Mouse (Mus musculus) lung, postnatal 0 days (tissue): Measurements from ENCODE around the gene Klhl12. TPM values are rescaled to one million over a fixed set of nuclear protein-coding genes. Genes with fewer than 3 reads are reported as not detected.
A peak's percentile ranks its signal among the peaks of the same experiment; 100 is the strongest.
"Not testable (repeated sequence)": the region's sequence is repeated elsewhere in the genome, so short reads cannot be mapped to it uniquely, and the experiment has no call there.

Experiments
- ATAC-seq: fragments of 200-750 bp; cut with Nextera tagmentation; 2 replicates; pipeline ENCODE4 v1.8.0; 2017; ENCODE audit warnings: moderate library complexity
- DNase-seq: peaks from one replicate; pipeline ENCODE4 v3.0.0-alpha.2; 2016; ENCODE audit warnings: low spot score
- H3K27ac ChIP-seq: fragments of 300-500 bp; sonication (generic); 2 replicates; pipeline ENCODE4 v1.5.1; 2014; ENCODE audit warnings: antibody characterized with exemption, mild to moderate bottlenecking, low read length, mixed read lengths
- H3K27me3 ChIP-seq: fragments of 300-500 bp; sonication (generic); replicated peaks from 2 replicates; pipeline ENCODE4 v1.6.1; 2014; ENCODE audit warnings: low read length, mixed read lengths; ENCODE audit not compliant: insufficient read depth
- H3K36me3 ChIP-seq: fragments of 300-500 bp; sonication (generic); 2 replicates; pipeline ENCODE4 v1.6.1; 2014; ENCODE audit warnings: low read length, mixed read lengths; ENCODE audit not compliant: insufficient read depth
- H3K4me1 ChIP-seq: fragments of 300-500 bp; sonication (generic); 2 replicates; pipeline ENCODE4 v1.6.1; 2014; ENCODE audit warnings: antibody characterized with exemption, low read depth, low read length, mixed read lengths; ENCODE audit not compliant: insufficient read depth
- H3K4me2 ChIP-seq: fragments of 300-500 bp; sonication (generic); replicated peaks from 2 replicates; pipeline ENCODE4 v1.6.1; 2014; ENCODE audit warnings: low read depth, mild to moderate bottlenecking, low read length, moderate library complexity, mixed read lengths
- H3K4me3 ChIP-seq: fragments of 300-500 bp; sonication (generic); 2 replicates; pipeline ENCODE4 v1.5.1; 2014; ENCODE audit warnings: low read depth, low read length
- H3K9ac ChIP-seq: fragments of 300-500 bp; sonication (generic); replicated peaks from 2 replicates; pipeline ENCODE4 v1.6.1; 2014; ENCODE audit warnings: low read depth, mild to moderate bottlenecking
- H3K9me3 ChIP-seq: fragments of 300-500 bp; sonication (generic); 2 replicates; pipeline ENCODE4 v1.6.1; 2016; ENCODE audit warnings: low read length, mixed read lengths
- CTCF ChIP-seq: IDR thresholded peaks from 2 replicates; pipeline ENCODE4 v1.5.1; 2016; ENCODE audit warnings: antibody characterized with exemption, mild to moderate bottlenecking
- EP300 ChIP-seq: IDR thresholded peaks from 2 replicates; pipeline ENCODE4 v1.6.1; 2016; ENCODE audit warnings: antibody characterized with exemption, mild to moderate bottlenecking, control low read depth
- WGBS: fragments of 180-500 bp; shearing (Covaris S2); extraction: QIAGEN DNeasy Blood & Tissue Kit; methylation state at CpG from one replicate; pipeline ENCODE4 v1.1.7; 2014; 5-methylcytosine and 5-hydroxymethylcytosine counted together
- polyA plus RNA-seq: library from polyadenylated mRNA; unstranded; fragments of >200 nt; fragmentation: Nextera tagmentation; extraction: Ambion mirVana; gene quantifications from 2 replicates; pipeline ENCODE4 v1.2.1, GENCODE M21; 2015

The Klhl12 gene
- polyA plus RNA-seq, 1 experiment from 2014 or later, result 11.3 TPM

- WGBS, result 89% methylated on average over 3 of the region's 3 CpGs
- ATAC-seq, result no peak
Observed at GRCm38 (mm10) chr1:134442394-134442793, 12.9 kb upstream of the Klhl12 start.

GRCm38 (mm10) chr1:134443288-134443687 is 12.0 kb upstream of the Klhl12 start:
- not testable (repeated sequence) for H3K4me1 ChIP-seq, ATAC-seq, H3K9ac ChIP-seq, H3K36me3 ChIP-seq, H3K4me2 ChIP-seq, H3K27me3 ChIP-seq, DNase-seq, H3K9me3 ChIP-seq, H3K27ac ChIP-seq, H3K4me3 ChIP-seq
- WGBS, result 50% methylated on average over 1 of the region's 1 CpGs

More at GRCm38 (mm10) chr1:134442394-134442793, 12.9 kb upstream of the Klhl12 start:
- DNase-seq, result no peak
- no peak overlapping the region for H3K27ac ChIP-seq
- no peaks in the 10 kb centered on the region for H3K36me3 ChIP-seq
- no peak overlapping the region for H3K9ac ChIP-seq
- no peaks in the 10 kb centered on the region for H3K9me3 ChIP-seq
- H3K4me2 ChIP-seq, result no peak overlapping the region
- TF ChIP-seq EP300 (no peak), CTCF (no peak)
- no peak overlapping the region for H3K4me3 ChIP-seq
- H3K4me1 ChIP-seq, result no peaks in the 10 kb centered on the region
- no peaks in the 10 kb centered on the region for H3K27me3 ChIP-seq

- Histone ChIP-seq H3K4me2 (no peak overlapping the region), H3K36me3 (no peaks in the 10 kb centered on the region), H3K9ac (no peak overlapping the region), H3K9me3 (no peaks in the 10 kb centered on the region), H3K4me1 (no peaks in the 10 kb centered on the region), H3K4me3 (no peak overlapping the region), H3K27me3 (no peaks in the 10 kb centered on the region), H3K27ac (no peak overlapping the region)
- no peak for TF ChIP-seq CTCF
- TF ChIP-seq EP300, result no peak
- WGBS, result 73% methylated on average over 2 of the region's 2 CpGs
- DNase-seq, result no peak
- no peak for ATAC-seq
Observed at GRCm38 (mm10) chr1:134445418-134445817, 9.9 kb upstream of the Klhl12 start.

GRCm38 (mm10) chr1:134448537-134448936 is 6.8 kb upstream of the Klhl12 start:
- not testable (repeated sequence) for H3K4me2 ChIP-seq, H3K9me3 ChIP-seq, H3K4me1 ChIP-seq, ATAC-seq, H3K36me3 ChIP-seq, DNase-seq, H3K27me3 ChIP-seq, H3K4me3 ChIP-seq, H3K9ac ChIP-seq, H3K27ac ChIP-seq
- 68% methylated on average over 3 of the region's 3 CpGs for WGBS

GRCm38 (mm10) chr1:134450201-134450600 is 5.1 kb upstream of the Klhl12 start:
- no peaks in the 10 kb centered on the region; the same call in 1 of the 2 replicates for H3K4me1 ChIP-seq
- no peak overlapping the region for H3K27ac ChIP-seq
- no peaks in the 10 kb centered on the region for H3K36me3 ChIP-seq
- no peak for ATAC-seq
- WGBS, result 78% methylated on average over 4 of the region's 4 CpGs
- H3K9me3 ChIP-seq, result no peaks in the 10 kb centered on the region
- no peak overlapping the region for H3K4me3 ChIP-seq
- no peak for DNase-seq
- H3K9ac ChIP-seq, result no peak overlapping the region
- no peak for TF ChIP-seq EP300
- no peak for TF ChIP-seq CTCF
- H3K4me2 ChIP-seq, result no peak overlapping the region
- H3K27me3 ChIP-seq, result no peaks in the 10 kb centered on the region

GRCm38 (mm10) chr1:134450986-134451385 is 4.3 kb upstream of the Klhl12 start:
- Histone ChIP-seq H3K4me3 (no peak overlapping the region), H3K4me2 (no peak overlapping the region), H3K36me3 (no peaks in the 10 kb centered on the region), H3K9me3 (no peaks in the 10 kb centered on the region), H3K4me1 (peaks cover 3% of the 10 kb centered on the region; the same call in 1 of the 2 replicates), H3K27me3 (no peaks in the 10 kb centered on the region), H3K9ac (no peak overlapping the region), H3K27ac (no peak overlapping the region)
- TF ChIP-seq CTCF (peak; percentile 76), EP300 (no peak)
- no peak for ATAC-seq
- peak; percentile 52 for DNase-seq
- WGBS, result 37% methylated on average over 3 of the region's 3 CpGs

- peak overlapping the region; percentile 88 for H3K4me2 ChIP-seq
- H3K27me3 ChIP-seq, result no peaks in the 10 kb centered on the region
- peak overlapping the region; percentile 88 for H3K4me3 ChIP-seq
- peak overlapping the region; percentile 91 for H3K9ac ChIP-seq
- no peak for ATAC-seq
- peak overlapping the region; percentile 88; the same call in 1 of the 2 replicates for H3K27ac ChIP-seq
- TF ChIP-seq EP300 (no peak), CTCF (no peak)
- H3K9me3 ChIP-seq, result no peaks in the 10 kb centered on the region
- peaks cover 5% of the 10 kb centered on the region; the same call in 1 of the 2 replicates for H3K4me1 ChIP-seq
- H3K36me3 ChIP-seq, result no peaks in the 10 kb centered on the region
- 18% methylated on average over 5 of the region's 5 CpGs for WGBS
- DNase-seq, result no peak
Observed at GRCm38 (mm10) chr1:134456060-134456459, 729 bp downstream of the Klhl12 start.
